Mouse (Mus musculus) CH12.LX (cell line): ENCODE measurements around the gene Iah1. TPM values are rescaled to one million over a fixed set of nuclear protein-coding genes. Genes with fewer than 3 reads are reported as not detected.

Source experiments
- DNase-seq: peaks from one replicate; pipeline ENCODE4 v3.0.0-alpha.2; 2013; ENCODE audit errors: extremely low read depth
- H3K27ac ChIP-seq: 2 replicates; pipeline ENCODE4 v1.5.1; 2012; ENCODE audit warnings: low read depth, mild to moderate bottlenecking, control low read depth, moderate library complexity; ENCODE audit not compliant: insufficient read depth
- H3K27me3 ChIP-seq: replicated peaks from 2 replicates; pipeline ENCODE3; 2012; ENCODE audit warnings: inconsistent platforms
- H3K36me3 ChIP-seq, 2 experiments: replicated peaks in 1 of 2; 2 replicates each; pipeline versions ENCODE3 to v1.6.1; 2012; ENCODE audit warnings: inconsistent platforms in 1 of 2, low read length in 1 of 2, mild to moderate bottlenecking in 1 of 2, mixed read lengths in 1 of 2, moderate library complexity in 1 of 2; ENCODE audit not compliant: control insufficient read depth in 1 of 2, insufficient read depth in 1 of 2
- H3K4me1 ChIP-seq, 2 experiments: 2 replicates each; pipeline ENCODE4 v1.6.1; 2012; ENCODE audit warnings: inconsistent platforms in 1 of 2, moderate library complexity in 1 of 2; ENCODE audit not compliant: insufficient read depth in 2 of 2, control insufficient read depth in 1 of 2
- H3K4me2 ChIP-seq: 2 replicates; pipeline ENCODE4 v1.6.1; 2012; ENCODE audit warnings: low read depth, mild to moderate bottlenecking, control low read depth; ENCODE audit not compliant: poor library complexity, insufficient read depth, severe bottlenecking
- H3K4me3 ChIP-seq, 3 experiments: fragments of 150-350 bp in 1 of 3; sonication (generic) in 1 of 3; replicated peaks in 1 of 3; 2 replicates each; pipeline versions ENCODE3 to v1.5.1; 2011 to 2012; ENCODE audit warnings: low read depth in 2 of 3, low read length in 2 of 3, mild to moderate bottlenecking in 2 of 3, moderate library complexity in 2 of 3, control low read depth in 1 of 3, improper control_type of control experiment in 1 of 3, inconsistent platforms in 1 of 3, mixed read lengths in 1 of 3; ENCODE audit not compliant: poor library complexity in 1 of 3
- H3K79me2 ChIP-seq: replicated peaks from 2 replicates; pipeline ENCODE4 v1.6.1; 2012; ENCODE audit warnings: mild to moderate bottlenecking, moderate library complexity; ENCODE audit not compliant: control insufficient read depth, poor library complexity, insufficient read depth, severe bottlenecking; ENCODE audit errors: extremely low read depth
- H3K9ac ChIP-seq: 2 replicates; pipeline ENCODE4 v1.6.1; 2012; ENCODE audit warnings: low read depth, mild to moderate bottlenecking, control low read depth, moderate library complexity; ENCODE audit not compliant: insufficient read depth
- H3K9me3 ChIP-seq: replicated peaks from 2 replicates; pipeline ENCODE3; 2012; ENCODE audit warnings: low read length, inconsistent platforms, mixed read lengths
- CHD2 ChIP-seq: IDR thresholded peaks from 2 replicates; pipeline ENCODE4 v1.6.1; 2011; ENCODE audit warnings: low read length, improper control_type of control experiment
- CTCF ChIP-seq, 2 experiments: IDR thresholded peaks in 1 of 2; conservative IDR thresholded peaks in 1 of 2; 2 replicates each; pipeline ENCODE4 v1.5.1; 2011 to 2012; ENCODE audit warnings: low read depth in 2 of 2, low read length in 2 of 2, improper control_type of control experiment in 1 of 2, inconsistent platforms in 1 of 2, mild to moderate bottlenecking in 1 of 2, moderate library complexity in 1 of 2
- E2F4 ChIP-seq: IDR thresholded peaks from 2 replicates; pipeline ENCODE4 v1.6.1; 2011; ENCODE audit warnings: low read depth, low read length, improper control_type of control experiment; ENCODE audit not compliant: insufficient replicate concordance
- ELF1 ChIP-seq: IDR thresholded peaks from 2 replicates; pipeline ENCODE4 v1.6.1; 2014; ENCODE audit warnings: low read depth, mild to moderate bottlenecking, inconsistent platforms, low read length, improper control_type of control experiment
- EP300 ChIP-seq: IDR thresholded peaks from 2 replicates; pipeline ENCODE4 v1.6.1; 2011; ENCODE audit warnings: low read length, improper control_type of control experiment
- HCFC1 ChIP-seq: IDR thresholded peaks from 2 replicates; pipeline ENCODE4 v1.6.1; 2012; ENCODE audit warnings: low read depth, mild to moderate bottlenecking, inconsistent platforms, low read length, improper control_type of control experiment
- JUND ChIP-seq: conservative IDR thresholded peaks from 2 replicates; pipeline ENCODE4 v1.6.1; 2011; ENCODE audit warnings: low read depth, low read length, improper control_type of control experiment
- MXI1 ChIP-seq: IDR thresholded peaks from 2 replicates; pipeline ENCODE4 v1.6.1; 2011; ENCODE audit warnings: mild to moderate bottlenecking, low read depth, low read length, improper control_type of control experiment
- NELFE ChIP-seq: IDR thresholded peaks from 2 replicates; pipeline ENCODE4 v1.6.1; 2011; ENCODE audit warnings: low read depth, low read length, improper control_type of control experiment
- POLR2AphosphoS2 ChIP-seq: IDR thresholded peaks from 2 replicates; pipeline ENCODE4 v1.6.1; 2011; ENCODE audit warnings: low read depth, low read length, improper control_type of control experiment
- SMC3 ChIP-seq: IDR thresholded peaks from 2 replicates; pipeline ENCODE4 v1.6.1; 2011; ENCODE audit warnings: low read depth, low read length, improper control_type of control experiment
- ZC3H11A ChIP-seq: IDR thresholded peaks from 2 replicates; pipeline ENCODE4 v1.6.1; 2012; ENCODE audit warnings: low read depth, mild to moderate bottlenecking, inconsistent platforms, low read length, improper control_type of control experiment
- ZKSCAN1 ChIP-seq: IDR thresholded peaks from 2 replicates; pipeline ENCODE4 v1.6.1; 2012; ENCODE audit warnings: low read depth, inconsistent platforms, low read length, improper control_type of control experiment, borderline replicate concordance
- ZMIZ1 ChIP-seq: IDR thresholded peaks from 2 replicates; pipeline ENCODE4 v1.6.1; 2012; ENCODE audit warnings: low read depth, mild to moderate bottlenecking, inconsistent platforms, low read length, improper control_type of control experiment
- dilution Hi-C: fragments of 300-500 bp; cut with MboI; formaldehyde crosslinking; loops from 2 replicates; pipeline ENCODE4 v1.14.3; 2020; ENCODE audit warnings: low sequenced_read_pairs; ENCODE audit not compliant: extremely low pct_unique_long_range_greater_than_20kb, extremely low pct_ligation_motif_present
- in situ Hi-C: fragments of 300-500 bp; cut with MboI; formaldehyde crosslinking; loops from 3 replicates; pipeline ENCODE4 v1.14.3; 2019; ENCODE audit warnings: low sequenced_read_pairs, low pct_ligation_motif_present, low pct_unique_long_range_greater_than_20kb, mixed read lengths
- polyA plus RNA-seq: library from polyadenylated mRNA; unstranded; fragments of >175 nt; gene quantifications from 2 replicates; pipeline ENCODE4 v1.2.1, GENCODE M21; 2012; ENCODE audit warnings: low read depth; ENCODE audit not compliant: insufficient read length
- total RNA-seq, 2 experiments: library from RNA; depleted of rRNA; stranded (reverse); fragments of 300-350 nt in 1 of 2; fragments of >200 nt in 1 of 2; gene quantifications; 2 replicates each; pipeline ENCODE4 v1.2.3; 2012 to 2014

Iah1 gene
- total and polyA plus RNA-seq, 3 experiments: 62.2 to 126 (median 106) TPM

DNA sequence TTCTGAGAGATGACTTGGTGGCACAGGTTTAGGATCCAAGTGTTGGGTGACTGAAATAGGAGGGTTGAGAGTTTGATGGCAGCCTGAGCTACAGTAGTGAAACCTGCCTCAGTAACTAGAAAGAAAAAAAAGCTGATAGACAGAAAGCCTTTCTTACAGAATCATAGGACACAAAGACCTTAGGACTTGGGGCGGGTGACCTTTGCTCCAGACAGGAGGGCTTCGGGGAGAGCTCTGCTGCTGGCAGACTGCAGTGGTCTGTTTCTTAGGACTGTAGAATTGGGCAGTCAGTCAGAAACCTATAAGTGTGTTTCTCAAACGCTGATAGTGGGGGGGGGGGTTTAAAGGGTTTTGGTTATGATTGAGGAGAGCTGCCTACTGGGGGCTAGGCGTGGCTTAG, 10.4 kb upstream of the Iah1 start:
- Histone ChIP-seq H3K4me3 (no peak overlapping the region), H3K4me1 (no peaks in the 10 kb centered on the region), H3K36me3 (peaks cover 79 to 95% of the 10 kb centered on the region in 2 experiments), H3K27ac (no peak overlapping the region), H3K9ac (no peak overlapping the region), H3K9me3 (no peaks in the 10 kb centered on the region), H3K79me2 (no peaks in the 10 kb centered on the region; the same call in 1 of the 2 replicates), H3K27me3 (no peaks in the 10 kb centered on the region), H3K4me2 (no peak overlapping the region)
- in situ Hi-C loops (no loop called here), dilution Hi-C loops (no loop called here)
- DNase-seq: no peak
- no peak for TF ChIP-seq ZC3H11A
- no peak for TF ChIP-seq CTCF (conservative IDR thresholded peaks at IDR 0.05 in 1 of 2, IDR thresholded peaks at IDR 0.05 in 1 of 2; ENCODE audit: low read depth in 2 of 2, low read length in 2 of 2)

DNA sequence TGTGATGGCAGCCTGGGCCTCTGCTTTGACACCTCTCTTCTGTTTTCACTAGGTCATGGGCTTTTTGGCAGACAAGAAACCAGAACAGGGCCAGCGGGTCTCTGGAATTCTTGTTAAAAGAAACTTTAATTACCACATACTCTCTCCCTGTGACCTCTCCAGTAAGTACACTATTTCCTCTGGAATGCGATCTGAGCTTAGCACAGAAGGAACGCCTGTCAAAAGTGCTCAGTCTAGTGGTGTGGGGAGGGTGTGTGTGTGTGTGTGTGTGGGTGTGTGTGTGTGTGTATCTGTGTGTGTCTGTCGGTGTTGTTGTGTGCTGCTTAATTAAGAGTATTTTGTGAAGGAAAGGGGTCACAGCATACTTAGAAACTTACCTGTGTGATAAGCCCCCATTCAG, 9.5 kb upstream of the Iah1 start:
- Histone ChIP-seq H3K4me2 (no peak overlapping the region), H3K36me3 (peaks cover 78 to 97% of the 10 kb centered on the region in 2 experiments), H3K27me3 (no peaks in the 10 kb centered on the region), H3K9ac (no peak overlapping the region), H3K4me1 (no peaks in the 10 kb centered on the region), H3K9me3 (no peaks in the 10 kb centered on the region), H3K4me3 (no peak overlapping the region), H3K27ac (no peak overlapping the region), H3K79me2 (no peaks in the 10 kb centered on the region; the same call in 1 of the 2 replicates)
- no peak for TF ChIP-seq SMC3
- no peak for TF ChIP-seq ELF1
- TF ChIP-seq CHD2: no peak
- no peak for TF ChIP-seq E2F4
- TF ChIP-seq JUND: no peak
- no peak for TF ChIP-seq MXI1
- TF ChIP-seq ZKSCAN1: no peak
- DNase-seq: no peak
- dilution Hi-C loops (no loop called here), in situ Hi-C loops (no loop called here)

DNA sequence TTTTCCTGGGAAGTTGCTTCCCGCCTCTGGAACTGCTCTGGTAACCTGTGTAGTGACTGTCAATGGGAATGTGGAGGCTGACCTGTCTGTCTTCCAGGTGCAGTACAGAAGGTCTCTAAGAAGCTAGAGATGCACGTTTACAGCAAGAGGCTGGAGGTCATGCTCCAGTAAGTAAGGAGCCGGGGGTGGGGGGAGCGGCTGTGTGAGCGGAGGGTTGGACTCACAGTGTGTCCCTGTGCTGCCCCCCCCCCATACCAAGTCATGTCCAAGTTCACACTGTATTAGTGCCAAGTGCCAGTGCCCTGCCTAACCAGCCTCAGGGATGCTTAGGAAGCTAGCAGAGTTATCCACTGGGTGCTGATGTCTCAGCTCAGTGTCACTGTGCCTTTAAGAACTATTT, 4.0 kb upstream of the Iah1 start:
- dilution Hi-C loops: no loop called here
- Histone ChIP-seq H3K9ac (no peak overlapping the region), H3K36me3 (peaks cover 56 to 84% of the 10 kb centered on the region in 2 experiments), H3K27ac (no peak overlapping the region), H3K27me3 (no peaks in the 10 kb centered on the region), H3K4me1 (peaks cover 0 to 7% of the 10 kb centered on the region in 2 experiments; a peak in 2 of 4 replicates), H3K79me2 (0 out of 2 replicates have a peak, but pooled peaks cover 3% of the 10 kb centered on the region), H3K9me3 (no peaks in the 10 kb centered on the region), H3K4me3 (no peak overlapping the region), H3K4me2 (no peak overlapping the region)
- in situ Hi-C loops: no loop called here
- DNase-seq: no peak
- TF ChIP-seq NELFE: no peak
- no peak for TF ChIP-seq ZMIZ1
- TF ChIP-seq POLR2AphosphoS2: no peak
- TF ChIP-seq HCFC1: no peak
- no peak for TF ChIP-seq EP300
- TF ChIP-seq, all 38 proteins: peak for 0
